Mouse (Mus musculus) heart, adult 2 months (tissue): Measurements from ENCODE around the gene Larp6. TPM values are rescaled to one million over a fixed set of nuclear protein-coding genes. Genes with fewer than 3 reads are reported as not detected.

Experiments used
- DNase-seq, 2 experiments: peaks; one replicate each; pipeline ENCODE4 v3.0.0; 2021
- H3K27ac ChIP-seq: fragments of 200-600 bp; 2 replicates; pipeline ENCODE4 v1.8.1; 2022
- H3K27me3 ChIP-seq: fragments of 200-500 bp; 2 replicates; pipeline ENCODE4 v1.6.1; 2012; ENCODE audit warnings: mild to moderate bottlenecking, low read length, inconsistent platforms, mixed read lengths; ENCODE audit not compliant: control insufficient read depth, insufficient read depth
- H3K36me3 ChIP-seq: fragments of 200-500 bp; 2 replicates; pipeline ENCODE4 v1.6.1; 2012; ENCODE audit warnings: low read length, inconsistent platforms; ENCODE audit not compliant: control insufficient read depth, insufficient read depth
- H3K4me1 ChIP-seq: fragments of 200-500 bp; 2 replicates; pipeline ENCODE4 v1.6.1; 2011; ENCODE audit warnings: low read length; ENCODE audit not compliant: control insufficient read depth, insufficient read depth
- H3K4me3 ChIP-seq: fragments of 200-600 bp; 2 replicates; pipeline ENCODE4 v1.8.1; 2022
- H3K79me2 ChIP-seq: fragments of 200-500 bp; replicated peaks from 2 replicates; pipeline ENCODE4 v1.6.1; 2012; ENCODE audit warnings: mild to moderate bottlenecking, inconsistent platforms, low read length, moderate library complexity, mixed read lengths; ENCODE audit not compliant: control insufficient read depth, insufficient read depth
- H3K9ac ChIP-seq: fragments of 200-500 bp; 2 replicates; pipeline ENCODE4 v1.6.1; 2012; ENCODE audit warnings: low read depth, mild to moderate bottlenecking, control low read depth, inconsistent platforms, low read length, mixed read lengths
- CTCF ChIP-seq: fragments of 200-600 bp; IDR thresholded peaks from 2 replicates; pipeline ENCODE4 v1.8.1; 2022; ENCODE audit warnings: antibody characterized with exemption, mild to moderate bottlenecking, moderate library complexity
- EP300 ChIP-seq: fragments of 200-500 bp; IDR thresholded peaks from 2 replicates; pipeline ENCODE4 v1.6.1; 2011; ENCODE audit warnings: low read depth, low read length, control low read depth; ENCODE audit not compliant: insufficient read depth
- POLR2A ChIP-seq: fragments of 200-500 bp; IDR thresholded peaks from 2 replicates; pipeline ENCODE4 v1.6.1; 2011; ENCODE audit warnings: mild to moderate bottlenecking, low read depth, low read length, control low read depth; ENCODE audit not compliant: insufficient read depth
- WGBS: fragments of 180-500 bp; shearing (Covaris S2); methylation state at CpG from one replicate; pipeline ENCODE4 v1.1.7; 2018; 5-methylcytosine and 5-hydroxymethylcytosine counted together
- intact Hi-C: fragments of 180-260 bp; cut with DNase I; formaldehyde crosslinking; loops from one replicate; pipeline ENCODE4 v1.15.1; 2025
- polyA plus RNA-seq: library from polyadenylated mRNA; depleted of rRNA; stranded (reverse); fragments of >200 nt; gene quantifications from 2 replicates; pipeline ENCODE4 v1.2.3, GENCODE M21; 2012
- total RNA-seq, 2 experiments: library from RNA; stranded (reverse); gene quantifications; 2 replicates each; pipeline ENCODE4 v1.2.3; 2021

The Larp6 gene
- total and polyA plus RNA-seq, 3 experiments: 0.94 to 1.9 (median 1.7) TPM

GRCm38 (mm10) chr9:60674780-60675179, 38.0 kb upstream of the Larp6 start:
- no peak overlapping the region for H3K4me3 ChIP-seq
- no peaks in the 10 kb centered on the region for H3K79me2 ChIP-seq
- no peak overlapping the region for H3K9ac ChIP-seq
- H3K4me1 ChIP-seq: no peaks in the 10 kb centered on the region
- no peaks in the 10 kb centered on the region for H3K36me3 ChIP-seq
- no peak overlapping the region for H3K27ac ChIP-seq
- intact Hi-C loops: loop anchor here (5.0 kb wide), 1 partner anchor 67 kb away; no protein-coding TSS in a partner anchor
- H3K27me3 ChIP-seq: no peaks in the 10 kb centered on the region
- DNase-seq: no peak
- no peak for TF ChIP-seq POLR2A
- no peak for TF ChIP-seq EP300
- peak; percentile 50 for TF ChIP-seq CTCF

DNA sequence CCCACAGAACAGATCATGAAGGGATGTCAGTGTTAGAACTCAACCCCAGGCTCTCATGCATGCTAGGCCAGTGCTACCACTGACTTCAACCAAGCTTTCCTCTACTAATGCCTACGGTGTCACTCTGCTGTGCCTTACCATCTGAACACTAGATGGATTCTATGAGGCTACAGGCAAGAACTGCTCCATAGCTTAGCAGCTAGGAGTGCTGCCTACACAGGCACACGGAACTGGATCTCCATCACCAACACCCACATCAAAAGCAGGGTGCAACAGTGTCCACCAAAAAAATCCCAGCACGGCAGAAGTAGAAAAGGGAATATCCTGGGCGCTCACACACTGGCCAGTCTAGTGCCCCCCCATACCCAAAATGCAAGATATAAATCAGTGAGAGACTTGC, 36.4 kb upstream of the Larp6 start:
- Histone ChIP-seq H3K9ac (no peak overlapping the region), H3K27ac (no peak overlapping the region), H3K79me2 (no peaks in the 10 kb centered on the region), H3K36me3 (no peaks in the 10 kb centered on the region), H3K4me1 (no peaks in the 10 kb centered on the region), H3K27me3 (no peaks in the 10 kb centered on the region), H3K4me3 (no peak overlapping the region)
- 90% methylated on average over 4 of the region's 4 CpGs for whole genome bisulfite sequencing
- intact Hi-C loops: loop anchor here (5.0 kb wide), 1 partner anchor 69 kb away; no protein-coding TSS in a partner anchor
- TF ChIP-seq EP300 (no peak), POLR2A (no peak), CTCF (no peak)
- no peak for DNase-seq

DNA sequence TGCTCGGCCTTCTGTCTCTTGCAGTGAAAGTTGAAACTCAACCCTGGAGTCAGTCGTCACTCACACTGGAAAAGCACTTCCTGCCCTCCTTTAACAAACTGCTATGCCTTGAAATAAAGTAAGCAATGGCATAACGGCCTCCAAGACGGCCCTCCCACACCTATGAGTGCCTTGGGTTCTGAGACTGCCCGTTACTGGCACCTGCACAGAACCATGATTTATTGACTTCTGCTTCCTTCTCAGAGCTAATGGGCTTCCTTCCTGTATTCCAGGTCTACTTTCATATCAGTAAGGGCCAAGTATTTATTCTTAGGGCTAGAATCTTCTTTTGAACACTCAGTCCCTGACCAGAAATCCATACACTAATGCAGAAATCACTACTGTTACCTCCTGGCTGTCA, 33.9 kb upstream of the Larp6 start:
- no peak for TF ChIP-seq POLR2A
- TF ChIP-seq CTCF: no peak
- no peak for TF ChIP-seq EP300
- no peak overlapping the region for H3K4me3 ChIP-seq
- no peaks in the 10 kb centered on the region for H3K36me3 ChIP-seq
- H3K27me3 ChIP-seq: no peaks in the 10 kb centered on the region
- DNase-seq: no peak
- no peak overlapping the region for H3K27ac ChIP-seq
- H3K79me2 ChIP-seq: no peaks in the 10 kb centered on the region
- intact Hi-C loops: loop anchor here (5.0 kb wide), 1 partner anchor 72 kb away; no protein-coding TSS in a partner anchor
- WGBS: 69% methylated on average over 5 of the region's 5 CpGs
- H3K9ac ChIP-seq: no peak overlapping the region
- no peaks in the 10 kb centered on the region for H3K4me1 ChIP-seq

DNA sequence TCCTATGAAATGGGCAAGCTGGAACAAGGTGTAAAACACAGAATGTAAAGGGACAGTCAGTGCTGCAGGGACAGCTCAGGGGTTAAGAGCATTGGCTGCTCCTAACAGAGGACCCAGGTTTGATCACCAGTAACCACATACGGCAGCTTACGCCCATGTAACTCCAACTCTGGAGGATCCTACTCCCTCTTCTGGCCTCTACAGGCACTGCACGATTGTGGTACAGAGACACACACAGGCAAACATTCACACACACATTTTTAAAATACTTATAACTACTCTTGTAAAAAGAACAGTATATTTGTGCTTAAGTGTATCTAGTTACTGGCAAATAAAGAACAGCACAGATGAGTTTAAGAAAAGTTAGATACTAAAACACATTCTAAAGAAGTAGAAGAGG, 31.8 kb upstream of the Larp6 start:
- Histone ChIP-seq H3K9ac (no peak overlapping the region), H3K79me2 (no peaks in the 10 kb centered on the region; the same call in 1 of the 2 replicates), H3K36me3 (no peaks in the 10 kb centered on the region), H3K4me3 (no peak overlapping the region), H3K4me1 (no peaks in the 10 kb centered on the region), H3K27me3 (no peaks in the 10 kb centered on the region), H3K27ac (no peak overlapping the region)
- WGBS: 94% methylated on average over 3 of the region's 3 CpGs
- no peak for DNase-seq
- TF ChIP-seq EP300 (no peak), CTCF (peak; percentile 18), POLR2A (no peak)
- intact Hi-C loops: no loop called here

GRCm38 (mm10) chr9:60682753-60683152, 30.0 kb upstream of the Larp6 start:
- TF ChIP-seq EP300: no peak
- DNase-seq: no peak
- WGBS: 87% methylated on average over 4 of the region's 4 CpGs
- intact Hi-C loops: no loop called here
- H3K4me1 ChIP-seq: no peaks in the 10 kb centered on the region
- no peak overlapping the region for H3K27ac ChIP-seq
- H3K36me3 ChIP-seq: no peaks in the 10 kb centered on the region
- no peak overlapping the region for H3K9ac ChIP-seq
- H3K79me2 ChIP-seq: no peaks in the 10 kb centered on the region; the same call in 1 of the 2 replicates
- H3K27me3 ChIP-seq: no peaks in the 10 kb centered on the region
- no peak overlapping the region for H3K4me3 ChIP-seq

DNA sequence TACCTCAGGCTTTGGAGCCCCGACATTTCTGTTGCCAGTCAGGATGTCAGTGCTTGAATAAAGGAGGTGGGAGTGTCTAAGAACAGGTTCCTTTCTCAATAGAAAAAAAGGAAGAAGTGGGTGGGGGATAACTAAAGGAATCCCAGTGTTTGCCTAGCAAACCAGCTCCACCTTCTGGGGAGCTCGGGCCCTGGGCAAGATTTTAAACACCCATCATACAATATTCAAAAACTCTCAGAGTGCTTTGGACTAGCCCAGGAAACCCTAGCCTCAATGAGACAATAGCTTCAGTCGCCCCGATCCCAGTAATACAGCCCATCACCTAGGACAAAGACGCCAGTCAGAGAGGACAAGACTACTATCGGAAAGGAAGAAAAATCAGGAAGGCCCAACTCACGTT, 25.4 kb upstream of the Larp6 start:
- Histone ChIP-seq H3K27ac (peak overlapping the region; percentile 75), H3K79me2 (no peaks in the 10 kb centered on the region; the same call in 1 of the 2 replicates), H3K27me3 (no peaks in the 10 kb centered on the region), H3K9ac (peak overlapping the region; percentile 37), H3K36me3 (no peaks in the 10 kb centered on the region), H3K4me1 (no peaks in the 10 kb centered on the region; the same call in 1 of the 2 replicates), H3K4me3 (peak overlapping the region; percentile 61)
- no peak for DNase-seq
- intact Hi-C loops: loop anchor here (2.0 kb wide), 1 partner anchor 443 kb away; no protein-coding TSS in a partner anchor
- 1% methylated on average over 7 of the region's 7 CpGs for WGBS
- TF ChIP-seq POLR2A (no peak), CTCF (peak; percentile 63)
